Mouse (Mus musculus) embryonic facial prominence, embryonic 11.5 days (tissue): Measurements from ENCODE around the gene Dolpp1. TPM values are rescaled to one million over a fixed set of nuclear protein-coding genes. Genes with fewer than 3 reads are reported as not detected.

Experiments used
- ATAC-seq: fragments of 200-750 bp; cut with Nextera tagmentation; replicated peaks from 2 replicates; pipeline ENCODE4 v1.8.0; 2017; ENCODE audit warnings: low read depth; ENCODE audit not compliant: insufficient number of reproducible peaks, low FRiP score, low TSS enrichment
- DNase-seq: peaks from one replicate; pipeline ENCODE4 v3.0.0-alpha.2; 2015; ENCODE audit warnings: low spot score
- H3K27ac ChIP-seq: fragments of 300-500 bp; sonication (generic); replicated peaks from 2 replicates; pipeline ENCODE4 v1.5.1; 2014; ENCODE audit warnings: mild to moderate bottlenecking, low read depth, low read length, control low read depth
- H3K27me3 ChIP-seq: fragments of 300-500 bp; sonication (generic); 2 replicates; pipeline ENCODE4 v1.6.1; 2014; ENCODE audit warnings: mild to moderate bottlenecking, low read length, moderate library complexity, mixed read lengths; ENCODE audit not compliant: control insufficient read depth, insufficient read depth
- H3K36me3 ChIP-seq: fragments of 300-500 bp; sonication (generic); replicated peaks from 2 replicates; pipeline ENCODE4 v1.6.1; 2014; ENCODE audit warnings: low read depth, mild to moderate bottlenecking, low read length, moderate library complexity, mixed read lengths; ENCODE audit not compliant: control insufficient read depth, insufficient read depth
- H3K4me1 ChIP-seq: fragments of 300-500 bp; sonication (generic); 2 replicates; pipeline ENCODE4 v1.6.1; 2014; ENCODE audit warnings: low read length, mixed read lengths; ENCODE audit not compliant: control insufficient read depth, insufficient read depth
- H3K4me2 ChIP-seq: fragments of 300-500 bp; sonication (generic); 2 replicates; pipeline ENCODE4 v1.6.1; 2014; ENCODE audit warnings: low read depth, mild to moderate bottlenecking, control low read depth, low read length, moderate library complexity
- H3K4me3 ChIP-seq: fragments of 300-500 bp; sonication (generic); 2 replicates; pipeline ENCODE4 v1.5.1; 2014; ENCODE audit warnings: low read depth, low read length, control low read depth
- H3K9ac ChIP-seq: fragments of 300-500 bp; sonication (generic); replicated peaks from 2 replicates; pipeline ENCODE4 v1.6.1; 2014; ENCODE audit warnings: mild to moderate bottlenecking, control low read depth, low read length
- H3K9me3 ChIP-seq: fragments of 300-500 bp; sonication (generic); replicated peaks from 2 replicates; pipeline ENCODE4 v1.6.1; 2016; ENCODE audit warnings: mild to moderate bottlenecking, low read length, inconsistent platforms, mixed read lengths; ENCODE audit not compliant: control insufficient read depth
- WGBS: fragments of 180-500 bp; shearing (Covaris S2); extraction: QIAGEN DNeasy Blood & Tissue Kit; methylation state at CpG from one replicate; pipeline ENCODE4 v1.1.7; 2014; 5-methylcytosine and 5-hydroxymethylcytosine counted together
- polyA plus RNA-seq: library from polyadenylated mRNA; unstranded; fragments of >200 nt; fragmentation: Nextera tagmentation; extraction: Ambion mirVana; gene quantifications from 2 replicates; pipeline ENCODE4 v1.2.1, GENCODE M21; 2014

The Dolpp1 gene
- polyA plus RNA-seq = 29.1 and 33.4 TPM in 2 replicates

GRCm38 (mm10) chr2:30392114-30392576 is at the start of gene Dolpp1:
Gene Dolpp1 (plus strand): TSS chr2:30392254.
- peak within 1 kb of the TSS; percentile 77 for H3K9ac ChIP-seq
- no peaks in the 10 kb centered on the region for H3K9me3 ChIP-seq
- H3K4me3 ChIP-seq = peak within 1 kb of the TSS; percentile 76
- WGBS = under 1% methylated on average over 40 of the region's 40 CpGs
- H3K4me1 ChIP-seq = peaks cover 3% of the 10 kb centered on the region
- ATAC-seq = peak; percentile 99
- peak within 1 kb of the TSS; percentile 95 for H3K4me2 ChIP-seq
- no peaks in the 10 kb centered on the region for H3K36me3 ChIP-seq
- DNase-seq = peak; percentile 98
- H3K27ac ChIP-seq = peak within 1 kb of the TSS; percentile 70; the same call in 1 of the 2 replicates
- no peaks in the 10 kb centered on the region for H3K27me3 ChIP-seq

DNA sequence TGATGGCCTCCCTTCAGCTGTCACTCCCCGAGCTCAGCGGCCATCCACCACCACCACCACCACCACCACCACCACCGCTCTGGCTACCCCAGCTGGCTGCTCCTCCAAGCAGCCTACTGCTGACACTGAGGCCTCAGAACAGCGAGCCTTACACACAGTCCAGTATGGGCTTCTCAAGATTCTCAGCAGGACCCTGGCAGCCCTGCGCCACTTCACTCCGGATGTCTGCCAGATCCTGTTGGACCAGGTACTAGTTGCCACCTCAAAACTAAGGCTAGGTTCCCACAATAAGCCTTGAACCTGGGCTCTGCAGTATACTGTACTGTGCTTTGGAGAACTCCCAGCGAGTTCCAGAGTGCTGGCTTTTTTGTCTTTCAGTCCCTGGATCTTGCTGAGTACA is 49.5 kb upstream of the Dolpp1 start:
- H3K27me3 ChIP-seq = no peaks in the 10 kb centered on the region
- H3K4me1 ChIP-seq = no peaks in the 10 kb centered on the region
- no peaks in the 10 kb centered on the region for H3K9me3 ChIP-seq
- H3K27ac ChIP-seq = no peak overlapping the region
- no peak overlapping the region for H3K4me3 ChIP-seq
- no peak overlapping the region for H3K9ac ChIP-seq
- peaks cover 28% of the 10 kb centered on the region for H3K36me3 ChIP-seq
- WGBS = 92% methylated on average over 7 of the region's 7 CpGs
- H3K4me2 ChIP-seq = no peak overlapping the region
- DNase-seq = no peak
- no peak for ATAC-seq

DNA sequence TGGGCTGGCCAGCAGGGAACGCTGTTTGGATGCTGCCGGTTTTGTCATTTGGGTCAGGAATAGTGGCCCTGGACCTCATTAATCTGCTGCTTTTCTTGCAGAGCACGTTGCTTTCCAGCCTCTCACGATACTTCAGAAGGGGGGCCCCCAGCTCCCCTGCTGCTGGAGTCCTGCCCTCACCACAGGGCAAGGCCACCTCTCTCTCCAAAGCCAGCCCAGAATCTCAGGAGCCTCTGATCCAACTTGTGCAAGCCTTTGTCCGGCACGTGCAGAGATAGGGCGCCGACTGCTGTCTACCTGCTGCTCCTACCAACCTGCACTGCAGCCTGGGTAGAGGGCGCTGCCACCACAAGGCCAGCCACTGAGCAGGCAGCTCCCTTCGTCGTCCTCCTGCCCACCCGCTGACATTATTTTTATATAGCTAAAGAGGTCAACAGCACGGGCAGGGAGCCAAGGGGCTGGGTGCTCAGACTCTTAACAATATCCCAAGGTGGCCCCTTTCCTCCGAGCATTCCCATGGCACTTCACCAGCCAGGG is 48.4 kb upstream of the Dolpp1 start:
- no peak for ATAC-seq
- H3K27ac ChIP-seq = no peak overlapping the region
- no peaks in the 10 kb centered on the region for H3K9me3 ChIP-seq
- H3K36me3 ChIP-seq = peaks cover 28% of the 10 kb centered on the region
- no peaks in the 10 kb centered on the region for H3K4me1 ChIP-seq
- no peak overlapping the region for H3K4me2 ChIP-seq
- no peaks in the 10 kb centered on the region for H3K27me3 ChIP-seq
- WGBS = 87% methylated on average over 14 of the region's 14 CpGs
- H3K9ac ChIP-seq = no peak overlapping the region
- DNase-seq = no peak
- H3K4me3 ChIP-seq = no peak overlapping the region

- no peak for ATAC-seq
- Histone ChIP-seq H3K36me3 (peaks cover 23% of the 10 kb centered on the region), H3K4me3 (no peak overlapping the region), H3K9me3 (no peaks in the 10 kb centered on the region), H3K27me3 (no peaks in the 10 kb centered on the region), H3K9ac (no peak overlapping the region), H3K27ac (no peak overlapping the region), H3K4me1 (no peaks in the 10 kb centered on the region), H3K4me2 (no peak overlapping the region)
- 82% methylated on average over 7 of the region's 7 CpGs for WGBS
- DNase-seq = no peak
Observed at GRCm38 (mm10) chr2:30345971-30346676, 45.9 kb upstream of the Dolpp1 start.

DNA sequence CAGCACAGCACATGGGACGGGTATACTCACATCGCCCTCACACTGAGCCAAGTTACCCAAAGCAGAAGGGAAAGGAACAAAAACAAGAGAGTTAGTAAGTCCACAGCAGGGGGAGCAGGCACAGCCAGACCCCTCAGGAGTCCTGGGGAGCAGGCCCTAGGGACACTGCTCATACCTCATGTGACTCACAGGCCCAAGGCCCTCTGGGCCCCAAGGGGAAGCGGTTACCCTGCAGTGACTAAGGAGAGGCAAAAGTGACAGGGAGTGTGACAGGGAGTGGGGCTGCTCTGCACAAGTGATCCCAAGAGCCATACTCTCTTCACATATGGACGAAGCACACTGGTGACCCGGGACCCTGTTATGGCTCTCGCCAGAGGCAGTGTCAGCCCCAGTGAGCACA is 42.9 kb upstream of the Dolpp1 start:
- H3K27me3 ChIP-seq = no peaks in the 10 kb centered on the region
- no peak overlapping the region for H3K4me3 ChIP-seq
- WGBS = 83% methylated on average over 6 of the region's 6 CpGs
- DNase-seq (no peak), ATAC-seq (no peak)
- H3K27ac ChIP-seq = no peak overlapping the region
- H3K4me1 ChIP-seq = no peaks in the 10 kb centered on the region
- H3K36me3 ChIP-seq = peaks cover 16% of the 10 kb centered on the region
- no peak overlapping the region for H3K9ac ChIP-seq
- H3K9me3 ChIP-seq = no peaks in the 10 kb centered on the region
- H3K4me2 ChIP-seq = no peak overlapping the region

DNA sequence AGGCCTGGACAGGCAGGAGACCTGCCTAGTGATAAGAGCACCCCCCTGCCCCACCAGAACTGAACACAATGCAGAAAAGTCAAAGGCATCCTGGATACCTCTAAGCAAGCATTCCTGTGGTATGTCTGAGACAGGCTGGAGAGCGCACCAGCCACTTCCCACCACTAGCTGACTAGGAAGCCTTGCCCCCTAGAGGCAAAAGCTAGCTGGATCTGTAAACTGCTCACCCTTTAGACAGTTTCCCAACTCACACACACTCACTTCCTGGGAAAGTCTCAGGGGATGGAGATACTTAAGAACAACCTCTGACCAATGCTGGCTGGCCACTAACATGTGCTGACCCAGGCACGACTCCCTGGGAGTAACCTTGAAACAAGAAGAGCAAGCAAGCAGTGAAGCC is 40.9 kb upstream of the Dolpp1 start:
- DNase-seq = peak; percentile 25
- Histone ChIP-seq H3K27me3 (no peaks in the 10 kb centered on the region), H3K4me2 (no peak overlapping the region), H3K27ac (no peak overlapping the region), H3K9me3 (no peaks in the 10 kb centered on the region), H3K4me3 (no peak overlapping the region), H3K9ac (no peak overlapping the region), H3K4me1 (no peaks in the 10 kb centered on the region), H3K36me3 (peaks cover 5% of the 10 kb centered on the region)
- no peak for ATAC-seq
- WGBS = 73% methylated on average over 2 of the region's 2 CpGs

- Histone ChIP-seq H3K4me3 (no peak overlapping the region), H3K9me3 (no peaks in the 10 kb centered on the region), H3K27ac (no peak overlapping the region), H3K36me3 (no peaks in the 10 kb centered on the region; the same call in 1 of the 2 replicates), H3K9ac (no peak overlapping the region), H3K27me3 (no peaks in the 10 kb centered on the region), H3K4me1 (peaks cover 10% of the 10 kb centered on the region; the same call in 1 of the 2 replicates), H3K4me2 (no peak overlapping the region)
- DNase-seq = no peak
- no peak for ATAC-seq
- WGBS = 65% methylated on average over 4 of the region's 4 CpGs
Observed at GRCm38 (mm10) chr2:30355861-30356260, 36.2 kb upstream of the Dolpp1 start.

- WGBS = 58% methylated on average over 4 of the region's 4 CpGs
- no peak overlapping the region for H3K4me3 ChIP-seq
- H3K4me1 ChIP-seq = peaks cover 10% of the 10 kb centered on the region; the same call in 1 of the 2 replicates
- no peak overlapping the region for H3K4me2 ChIP-seq
- no peaks in the 10 kb centered on the region; the same call in 1 of the 2 replicates for H3K36me3 ChIP-seq
- ATAC-seq (no peak), DNase-seq (no peak)
- no peaks in the 10 kb centered on the region for H3K9me3 ChIP-seq
- no peak overlapping the region for H3K9ac ChIP-seq
- H3K27me3 ChIP-seq = no peaks in the 10 kb centered on the region
- no peak overlapping the region for H3K27ac ChIP-seq
Observed at GRCm38 (mm10) chr2:30356266-30356665, 35.8 kb upstream of the Dolpp1 start.
